In genomic region chr6:48198806-48199205, GRCm38 (mm10) we compare ENCODE assay signal across 19 mouse cellular contexts.
A peak's percentile ranks its signal among the peaks of the same experiment; 100 is the strongest.
DNase-seq lines count a peak whose midpoint lies in the region; ATAC-seq lines count a peak whose summit lies in the region.
"Had no signal": no experiment of that assay in that cellular context is flagged by ENCODE, and none has a peak within 500 bp of the region (broad histone marks: within the 10 kb centered on the region; RNA-seq: fewer than 3 reads in every experiment).

No protein-coding gene starts in this region.

- no peaks in the 10 kb centered on the region for H3K36me3 ChIP-seq in hindbrain, embryonic 10.5 days
- H3K36me3 ChIP-seq in hindbrain, embryonic 16.5 days (ENCODE audit: control insufficient read depth, insufficient read depth, low read length) = no peaks in the 10 kb centered on the region
- H3K36me3 ChIP-seq: G1E had no signal

- peaks cover 13% of the 10 kb centered on the region for H3K4me1 ChIP-seq in hindbrain, embryonic 10.5 days (replicated peaks)
- no peaks in the 10 kb centered on the region for H3K4me1 ChIP-seq in hindbrain, embryonic 16.5 days (ENCODE audit: control insufficient read depth, insufficient read depth, low read depth, low read length)

- DNase-seq in cerebellum, postnatal 14 days = peak; percentile 29 to 36
- DNase-seq in cerebellum, adult 9-10 months = no peak
- no peak for DNase-seq in hindbrain, embryonic 10.5 days (ENCODE audit: low spot score)
- peak; percentile 23 for DNase-seq in adipocyte (ENCODE audit: low spot score)
- DNase-seq in yolk sac, embryonic 10.5 days (ENCODE audit: low spot score) = no peak
- DNase-seq: adrenal gland, postnatal 25 days; B cell, adult 2 months; cerebellum, adult 11-12 months; cerebellum, adult 8-10 months; forebrain, postnatal 0 days; gastrocnemius, postnatal 25 days; heart, postnatal 36 days; kidney, adult 2 months had no signal

- H3K27me3 ChIP-seq in hindbrain, embryonic 10.5 days (ENCODE audit: insufficient read depth, poor library complexity, severe bottlenecking) = no peaks in the 10 kb centered on the region
- no peaks in the 10 kb centered on the region for H3K27me3 ChIP-seq in hindbrain, embryonic 16.5 days (replicated peaks; ENCODE audit: control insufficient read depth, insufficient read depth, low read length)

- no peak overlapping the region for H3K4me3 ChIP-seq in hindbrain, embryonic 10.5 days
- no peak overlapping the region for H3K4me3 ChIP-seq in hindbrain, embryonic 16.5 days (ENCODE audit: low read length)

- peak overlapping the region; percentile 64; the same call in 1 of the 2 replicates for H3K27ac ChIP-seq in hindbrain, embryonic 10.5 days
- no peak overlapping the region for H3K27ac ChIP-seq in hindbrain, embryonic 16.5 days (ENCODE audit: low read depth, low read length)
- H3K27ac ChIP-seq: hindbrain, embryonic 14.5 days had no signal

- no peak for ATAC-seq in hindbrain, embryonic 16.5 days
- ATAC-seq: forebrain, embryonic 14.5 days; forebrain, postnatal 0 days; intestine, postnatal 0 days had no signal

- WGBS in hindbrain, embryonic 10.5 days = 87% methylated on average over 1 of the region's 1 CpGs
- 75% methylated on average over 1 of the region's 1 CpGs for WGBS in hindbrain, embryonic 16.5 days

- no peaks in the 10 kb centered on the region for H3K9me3 ChIP-seq in hindbrain, embryonic 10.5 days
- no peaks in the 10 kb centered on the region for H3K9me3 ChIP-seq in hindbrain, embryonic 16.5 days (ENCODE audit: control insufficient read depth, low read length)
- H3K9me3 ChIP-seq: G1E had no signal

- H3K9ac ChIP-seq in hindbrain, embryonic 16.5 days (ENCODE audit: low read depth, low read length) = no peak overlapping the region
- H3K9ac ChIP-seq: forebrain, postnatal 0 days; hindbrain, embryonic 14.5 days had no signal

- no peak overlapping the region for H3K4me2 ChIP-seq in hindbrain, embryonic 16.5 days (ENCODE audit: low read length)
- H3K4me2 ChIP-seq: heart, embryonic 11.5 days; hindbrain, embryonic 14.5 days had no signal

Comparison
In these comparisons a context has a peak if more than half of its experiments do, and no peak if none do; other contexts are left out.
1. DNase-seq: peak in cerebellum, postnatal 14 days (2 of 2) and adipocyte (single experiment); none in cerebellum, adult 9-10 months (single experiment), hindbrain, embryonic 10.5 days (single experiment) and yolk sac, embryonic 10.5 days (single experiment).